Mouse (Mus musculus) cortical plate, adult 2 months (tissue): ENCODE results near the gene Arhgap22. TPM values are rescaled to one million over a fixed set of nuclear protein-coding genes. Genes with fewer than 3 reads are reported as not detected.

Experiments
- H3K27ac ChIP-seq: fragments of 200-500 bp; 2 replicates; pipeline ENCODE4 v1.5.1; 2012; ENCODE audit warnings: low read length, control low read depth, inconsistent platforms; ENCODE audit not compliant: insufficient read depth
- H3K4me1 ChIP-seq: fragments of 200-500 bp; 2 replicates; pipeline ENCODE4 v1.6.1; 2011; ENCODE audit warnings: low read length; ENCODE audit not compliant: control insufficient read depth, insufficient read depth
- H3K4me3 ChIP-seq: fragments of 200-500 bp; 2 replicates; pipeline ENCODE4 v1.5.1; 2011; ENCODE audit warnings: mild to moderate bottlenecking, low read length, control low read depth; ENCODE audit not compliant: insufficient read depth
- CTCF ChIP-seq: fragments of 200-500 bp; IDR thresholded peaks from 2 replicates; pipeline ENCODE4 v1.5.1; 2011; ENCODE audit warnings: mild to moderate bottlenecking, control low read depth, low read length; ENCODE audit not compliant: insufficient read depth; ENCODE audit errors: extremely low read depth
- POLR2A ChIP-seq: fragments of 200-500 bp; IDR thresholded peaks from 2 replicates; pipeline ENCODE4 v1.6.1; 2011; ENCODE audit warnings: mild to moderate bottlenecking, low read length, control low read depth; ENCODE audit not compliant: insufficient read depth; ENCODE audit errors: extremely low read depth
- polyA plus RNA-seq: library from polyadenylated mRNA; depleted of rRNA; stranded (reverse); fragments of >200 nt; gene quantifications from 2 replicates; pipeline ENCODE4 v1.2.3, GENCODE M21; 2012; rRNA removed

The Arhgap22 gene
- polyA plus RNA-seq, 1 experiment, result 9.1 TPM

DNA sequence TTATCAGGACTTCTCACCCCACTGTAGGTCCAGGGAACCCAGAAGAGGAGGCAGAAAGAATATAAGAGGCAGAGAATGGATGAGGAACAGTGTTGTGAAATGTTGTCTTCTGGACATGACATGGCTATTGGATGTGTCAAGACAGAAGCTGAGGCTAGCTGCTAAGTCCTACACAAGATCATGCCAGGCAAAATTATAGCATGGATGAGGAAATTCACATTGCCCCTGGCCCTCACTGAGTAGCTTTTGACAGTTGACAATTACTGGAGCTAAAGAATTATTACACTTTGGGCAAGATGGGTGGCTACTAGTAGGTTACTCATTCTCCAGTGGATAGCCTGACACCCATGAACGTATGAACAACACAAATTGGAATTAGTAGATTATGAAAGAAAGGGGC, 201.9 kb downstream of the Arhgap22 start:
- H3K27ac ChIP-seq, result no peak overlapping the region
- no peak overlapping the region for H3K4me3 ChIP-seq
- TF ChIP-seq CTCF (no peak), POLR2A (no peak)
- peaks cover 7% of the 10 kb centered on the region; the same call in 1 of the 2 replicates for H3K4me1 ChIP-seq

DNA sequence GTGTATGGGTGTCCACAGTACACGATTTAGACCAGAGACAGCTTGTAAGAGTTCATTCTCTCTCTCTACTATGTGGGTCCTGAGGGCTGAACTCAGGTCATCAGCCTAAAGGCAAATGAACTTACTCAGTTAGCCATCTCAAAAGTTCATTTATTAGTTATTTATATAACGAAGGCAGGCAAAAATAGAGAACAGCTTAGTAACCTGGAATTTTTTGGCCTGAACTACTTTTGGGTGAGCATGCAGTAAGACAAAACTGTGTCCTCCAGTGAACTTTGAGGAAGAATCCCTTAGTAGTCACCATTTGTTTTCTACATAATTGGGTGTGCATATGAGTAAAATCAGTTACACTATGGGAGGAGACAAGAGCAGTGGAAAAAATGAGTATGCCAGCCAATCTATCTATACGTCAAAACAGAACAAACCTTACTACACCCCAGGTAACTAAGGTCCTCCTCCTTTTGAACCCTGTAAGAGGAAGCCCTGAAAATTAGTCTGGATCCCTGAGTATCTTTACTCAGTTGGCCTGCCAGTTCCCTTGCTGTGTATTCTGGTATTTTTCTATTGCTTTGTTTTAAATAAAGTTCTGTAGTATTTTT, 204.6 kb downstream of the Arhgap22 start:
- H3K27ac ChIP-seq, result no peak overlapping the region
- TF ChIP-seq POLR2A (no peak), CTCF (no peak)
- no peak overlapping the region for H3K4me3 ChIP-seq
- H3K4me1 ChIP-seq, result peaks cover 7% of the 10 kb centered on the region; the same call in 1 of the 2 replicates

Other genes starting within 250 kb of the Arhgap22 start
- 0.28 and 0.56 TPM in 2 replicates for gene Lrrc18, start 222.6 kb upstream of the Arhgap22 start, polyA plus RNA-seq
- gene Wdfy4, start 28.5 kb upstream of the Arhgap22 start, polyA plus RNA-seq, result 0.86 and 1.2 TPM in 2 replicates
- gene Mapk8, start 233.1 kb downstream of the Arhgap22 start, polyA plus RNA-seq, result 62.8 and 63.3 TPM in 2 replicates